Mouse (Mus musculus) G1E (cell line): ENCODE results near the gene Hoxb4. TPM values are rescaled to one million over a fixed set of nuclear protein-coding genes. Genes with fewer than 3 reads are reported as not detected.

Experiments used
- ATAC-seq: 2 replicates; pipeline ENCODE4 v1.8.0; 2016; ENCODE audit warnings: mild to moderate bottlenecking; ENCODE audit not compliant: insufficient number of reproducible peaks, poor library complexity, low FRiP score, severe bottlenecking; ENCODE audit errors: extremely low read depth
- DNase-seq: peaks from one replicate; pipeline ENCODE4 v3.0.0; 2012; ENCODE audit warnings: low spot score
- H3K27me3 ChIP-seq: 2 replicates; pipeline ENCODE4 v1.6.1; 2012; ENCODE audit warnings: mild to moderate bottlenecking, low read length, inconsistent platforms; ENCODE audit not compliant: insufficient read depth
- H3K36me3 ChIP-seq: replicated peaks from 2 replicates; pipeline ENCODE3; 2012; ENCODE audit warnings: mild to moderate bottlenecking, inconsistent platforms
- H3K4me1 ChIP-seq: 2 replicates; pipeline ENCODE4 v1.6.1; 2012; ENCODE audit warnings: low read depth, low read length, inconsistent platforms, mixed read lengths; ENCODE audit not compliant: insufficient read depth
- H3K4me3 ChIP-seq: 2 replicates; pipeline ENCODE4 v1.5.1; 2012; ENCODE audit warnings: low read depth, mild to moderate bottlenecking, inconsistent platforms, low read length, moderate library complexity, mixed read lengths
- H3K9me3 ChIP-seq: replicated peaks from 2 replicates; pipeline ENCODE4 v1.6.1; 2012; ENCODE audit warnings: inconsistent platforms
- CTCF ChIP-seq: IDR thresholded peaks from 2 replicates; pipeline ENCODE4 v1.5.1; 2012; ENCODE audit warnings: low read depth, low read length, inconsistent platforms, mixed read lengths
- GATA1 ChIP-seq: IDR thresholded peaks from 2 replicates; pipeline ENCODE4 v1.6.1; 2012; ENCODE audit warnings: borderline replicate concordance, low read length, inconsistent platforms, mixed read lengths
- GATA2 ChIP-seq: IDR thresholded peaks from 2 replicates; pipeline ENCODE4 v1.6.1; 2012; ENCODE audit warnings: low read depth, low read length, inconsistent platforms, borderline replicate concordance
- POLR2AphosphoS5 ChIP-seq: IDR thresholded peaks from 2 replicates; pipeline ENCODE4 v1.6.1; 2012; ENCODE audit warnings: low read depth, low read length, inconsistent platforms; ENCODE audit not compliant: insufficient replicate concordance
- TAL1 ChIP-seq: conservative IDR thresholded peaks from 2 replicates; pipeline ENCODE4 v1.6.1; 2012; ENCODE audit warnings: low read depth, low read length, inconsistent platforms, mixed read lengths
- polyA plus RNA-seq: library from polyadenylated mRNA; stranded (reverse); fragments of >175 nt; gene quantifications from 2 replicates; pipeline ENCODE4 v1.2.3, GENCODE M21; 2012
- total RNA-seq, 2 experiments: library from RNA; stranded (forward) in 1 of 2; stranded (reverse) in 1 of 2; fragments of 200-1000 nt in 1 of 2; fragments of >200 nt in 1 of 2; fragmentation: Nextera tagmentation in 1 of 2; gene quantifications; 2 replicates each; pipeline ENCODE4 v1.2.3; 2014 to 2017

The Hoxb4 gene
- total and polyA plus RNA-seq, 3 experiments, result 0.03 TPM; not detected in 2

DNA sequence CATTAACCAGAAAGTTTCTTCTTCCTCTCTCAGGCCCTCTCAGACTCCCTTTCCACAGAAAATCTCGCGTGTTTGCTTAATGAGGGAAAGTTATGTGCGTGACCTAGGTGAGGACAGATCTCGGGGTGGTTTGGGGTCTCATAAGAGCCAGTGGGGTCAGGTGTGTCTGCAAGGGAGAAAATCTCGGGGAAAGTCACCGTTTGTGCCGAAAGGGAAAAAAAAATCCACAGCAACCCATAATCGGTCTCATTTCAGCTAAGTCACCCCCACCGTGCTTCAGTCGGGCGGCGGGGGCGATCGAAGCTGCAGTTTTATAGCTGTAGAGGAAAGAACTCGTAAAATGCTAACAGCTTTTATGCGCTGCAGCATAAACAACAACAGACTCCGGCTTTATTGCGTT, 36.7 kb upstream of the Hoxb4 start:
- ATAC-seq (no peak), DNase-seq (no peak)
- no peak overlapping the region for H3K4me3 ChIP-seq
- no peaks in the 10 kb centered on the region for H3K4me1 ChIP-seq
- H3K27me3 ChIP-seq, result peaks cover 80% of the 10 kb centered on the region
- H3K9me3 ChIP-seq, result no peaks in the 10 kb centered on the region
- no peaks in the 10 kb centered on the region for H3K36me3 ChIP-seq
- no peak for TF ChIP-seq POLR2AphosphoS5
- no peak for TF ChIP-seq GATA2
- TF ChIP-seq GATA1, result no peak

DNA sequence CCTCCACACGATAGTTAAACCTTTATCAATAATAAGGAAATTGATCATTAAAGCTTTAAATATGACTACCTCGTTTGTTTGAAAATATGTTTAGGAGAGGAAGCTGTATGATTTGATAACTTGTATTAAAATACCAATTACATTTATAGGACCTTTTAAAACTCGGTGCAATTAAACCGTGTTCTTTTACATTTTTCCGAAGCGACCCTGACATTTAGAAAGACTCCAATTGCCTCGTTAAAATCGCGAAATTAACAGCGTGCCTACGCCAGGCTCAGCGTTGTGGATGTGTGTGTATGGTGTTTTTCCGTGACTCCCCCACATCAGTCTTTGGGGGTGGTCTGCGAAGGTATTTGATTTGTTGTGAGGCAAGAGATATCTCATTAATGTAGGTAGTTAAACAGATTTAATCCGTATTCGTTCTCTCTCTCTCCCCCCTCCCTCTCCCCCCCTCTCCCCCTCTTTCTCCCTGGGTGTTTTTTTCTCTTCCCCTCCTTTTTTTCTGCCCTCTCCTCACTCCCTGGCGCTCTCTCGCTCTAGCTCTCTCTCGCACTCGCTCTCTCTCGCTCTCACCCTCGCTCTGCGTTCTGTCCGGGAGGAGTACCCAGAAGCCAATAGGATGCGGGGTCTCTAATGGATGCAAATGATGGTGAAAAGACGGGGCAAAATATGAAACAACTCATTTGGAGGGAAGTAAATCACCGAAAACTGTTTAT, 36.1 kb upstream of the Hoxb4 start, which contains the start of gene Hoxb8:
Gene Hoxb8 (plus strand): TSS at position 51 of the 716 bp plus-strand sequence.
- Histone ChIP-seq H3K27me3 (peaks cover 80% of the 10 kb centered on the region), H3K4me3 (no peak within 1 kb of the TSS), H3K4me1 (no peaks in the 10 kb centered on the region), H3K36me3 (no peaks in the 10 kb centered on the region), H3K9me3 (no peaks in the 10 kb centered on the region)
- ATAC-seq (no peak), DNase-seq (no peak)
- no peak for TF ChIP-seq GATA1
- TF ChIP-seq CTCF, result no peak
- TF ChIP-seq GATA2, result no peak
- TF ChIP-seq TAL1, result no peak
- TF ChIP-seq POLR2AphosphoS5, result no peak

DNA sequence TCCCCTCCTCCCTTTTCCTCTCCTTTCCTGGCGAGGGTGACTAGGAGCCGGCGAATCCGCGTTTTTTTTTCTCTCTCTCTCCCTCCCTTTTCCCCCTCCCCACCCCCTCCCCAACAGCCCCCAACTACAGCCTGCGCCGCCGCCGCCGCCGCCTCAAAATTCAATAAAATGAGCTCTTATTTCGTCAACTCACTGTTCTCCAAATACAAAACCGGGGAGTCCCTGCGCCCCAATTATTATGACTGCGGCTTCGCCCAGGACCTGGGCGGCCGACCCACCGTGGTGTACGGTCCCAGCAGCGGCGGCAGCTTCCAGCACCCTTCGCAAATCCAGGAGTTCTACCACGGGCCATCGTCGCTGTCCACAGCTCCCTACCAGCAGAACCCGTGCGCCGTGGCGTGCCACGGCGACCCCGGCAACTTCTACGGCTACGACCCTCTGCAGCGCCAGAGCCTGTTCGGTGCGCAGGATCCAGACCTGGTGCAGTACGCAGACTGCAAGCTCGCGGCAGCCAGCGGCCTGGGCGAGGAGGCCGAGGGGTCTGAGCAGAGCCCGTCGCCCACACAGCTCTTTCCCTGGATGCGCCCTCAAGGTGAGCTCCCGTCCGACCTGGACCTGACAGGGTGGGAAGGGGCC, 35.2 kb upstream of the Hoxb4 start:
- ATAC-seq, result no peak
- Histone ChIP-seq H3K9me3 (no peaks in the 10 kb centered on the region), H3K36me3 (no peaks in the 10 kb centered on the region), H3K27me3 (peaks cover 81% of the 10 kb centered on the region), H3K4me1 (no peaks in the 10 kb centered on the region), H3K4me3 (no peak overlapping the region)
- no peak for DNase-seq
- no peak for TF ChIP-seq TAL1
- no peak for TF ChIP-seq POLR2AphosphoS5
- TF ChIP-seq GATA1, result no peak
- TF ChIP-seq CTCF, result no peak
- TF ChIP-seq GATA2, result no peak

DNA sequence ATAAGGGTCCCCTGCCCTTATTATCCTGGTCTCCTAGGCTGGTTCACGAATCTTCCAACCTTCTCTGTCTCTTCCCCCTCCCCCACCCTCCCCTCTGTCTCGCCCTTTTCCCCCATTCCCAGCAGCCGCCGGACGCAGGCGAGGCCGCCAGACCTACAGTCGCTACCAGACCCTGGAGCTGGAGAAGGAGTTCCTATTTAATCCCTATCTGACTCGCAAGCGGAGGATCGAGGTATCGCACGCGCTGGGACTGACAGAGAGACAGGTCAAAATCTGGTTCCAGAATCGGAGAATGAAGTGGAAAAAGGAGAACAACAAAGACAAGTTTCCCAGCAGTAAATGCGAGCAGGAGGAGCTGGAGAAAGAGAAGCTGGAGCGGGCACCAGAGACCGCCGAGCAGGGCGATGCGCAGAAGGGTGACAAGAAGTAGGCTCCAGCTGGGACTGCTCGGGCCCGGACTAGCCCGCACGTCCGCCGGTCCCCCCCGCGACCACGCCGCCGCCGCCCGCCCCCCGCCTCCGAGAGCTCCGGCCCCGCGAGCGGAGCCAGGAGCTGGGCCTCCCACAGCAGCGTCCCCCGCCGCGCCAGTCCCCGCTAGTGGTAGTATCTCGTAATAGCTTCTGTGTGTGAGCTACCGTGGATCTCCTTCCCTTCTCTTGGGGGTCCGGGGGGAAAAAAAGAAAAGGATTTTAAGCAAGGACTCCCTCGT, 33.9 kb upstream of the Hoxb4 start:
- Histone ChIP-seq H3K9me3 (no peaks in the 10 kb centered on the region), H3K4me3 (no peak overlapping the region), H3K27me3 (peaks cover 83% of the 10 kb centered on the region), H3K4me1 (no peaks in the 10 kb centered on the region), H3K36me3 (no peaks in the 10 kb centered on the region)
- no peak for DNase-seq
- ATAC-seq, result no peak
- TF ChIP-seq TAL1 (no peak), POLR2AphosphoS5 (no peak), GATA2 (no peak), GATA1 (no peak), CTCF (no peak)

DNA sequence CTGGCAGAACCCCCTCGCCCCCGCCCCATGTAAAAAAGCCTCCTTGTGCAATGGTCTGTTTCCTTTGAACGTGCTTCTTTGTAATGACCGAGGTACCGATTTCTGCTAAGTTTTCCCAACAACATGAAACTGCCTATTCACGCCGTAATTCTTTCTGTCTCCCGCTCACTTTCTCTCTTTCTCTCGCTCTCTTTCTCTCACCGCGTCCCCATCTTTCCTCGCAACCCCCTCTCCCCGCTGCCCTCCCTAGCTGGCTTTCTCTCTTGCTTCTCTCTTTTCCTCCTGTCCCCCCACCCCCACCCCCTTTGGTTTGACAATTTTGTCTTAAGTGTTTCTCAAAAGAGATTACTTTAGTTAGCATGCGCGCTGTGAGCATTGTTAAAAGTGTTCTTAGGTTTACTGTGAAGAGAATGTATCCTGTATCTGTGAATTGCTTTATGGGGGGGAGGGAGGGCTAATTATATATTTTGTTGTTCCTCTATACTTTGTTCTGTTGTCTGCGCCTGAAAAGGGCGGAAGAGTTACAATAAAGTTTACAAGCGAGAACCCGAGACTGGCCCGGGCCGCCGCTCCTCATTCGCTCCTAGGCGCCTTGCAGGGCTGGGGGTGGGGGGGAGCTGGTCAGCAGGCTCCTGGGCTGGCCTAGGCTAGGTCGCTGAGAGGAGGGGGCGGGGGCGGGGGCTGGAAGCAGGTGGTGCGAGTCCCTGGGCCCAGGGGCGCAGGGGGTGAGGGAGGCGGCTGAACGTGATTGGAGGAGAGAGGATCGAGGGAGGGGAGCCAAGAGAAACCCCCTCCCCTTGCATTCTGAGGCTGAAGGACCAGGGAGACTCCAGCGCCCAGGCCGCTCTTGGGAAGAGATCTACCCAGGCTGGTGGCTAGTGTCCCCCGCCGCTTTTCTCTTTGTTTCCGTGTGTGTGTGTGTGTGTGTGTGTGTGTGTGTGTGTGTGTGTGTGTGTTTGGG, 33.0 kb upstream of the Hoxb4 start:
- H3K4me1 ChIP-seq, result no peaks in the 10 kb centered on the region
- no peak for DNase-seq
- H3K4me3 ChIP-seq, result no peak overlapping the region
- ATAC-seq, result no peak
- H3K9me3 ChIP-seq, result no peaks in the 10 kb centered on the region
- peaks cover 83% of the 10 kb centered on the region for H3K27me3 ChIP-seq
- no peaks in the 10 kb centered on the region for H3K36me3 ChIP-seq
- TF ChIP-seq GATA1 (no peak), CTCF (no peak), GATA2 (no peak), TAL1 (no peak), POLR2AphosphoS5 (no peak)
